Mouse (Mus musculus): ENCODE data around the gene Map3k5.

DNA sequence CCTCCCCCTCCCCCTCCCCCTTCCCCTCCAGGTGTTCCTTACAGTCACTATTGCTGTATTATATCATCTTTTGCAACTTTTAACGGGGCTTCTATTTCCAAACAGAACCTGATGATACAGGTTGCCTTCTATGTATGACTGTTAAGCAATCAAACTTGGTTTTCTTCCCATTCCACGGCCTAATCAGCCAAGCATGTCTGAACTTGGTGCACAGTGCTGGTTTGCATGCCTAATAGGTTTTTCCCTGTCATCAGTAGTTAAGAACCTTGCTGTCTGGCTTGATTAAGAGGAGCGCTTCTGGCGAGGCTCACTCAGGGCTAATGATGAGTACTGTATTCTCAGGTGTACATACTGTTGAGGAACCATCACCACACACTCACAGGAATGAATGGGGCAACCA lies 239.5 kb downstream of the Map3k5 start:
- TF ChIP-seq CTCF (IDR thresholded peaks at IDR 0.05; ENCODE audit: insufficient read depth, low read length) (no peak), POLR2A (IDR thresholded peaks at IDR 0.05; ENCODE audit: borderline replicate concordance, extremely low read depth, low read depth, low read length) (no peak)

Measured in lung, adult 2 months (tissue).